Mouse (Mus musculus) heart, postnatal 0 days (tissue): Measurements from ENCODE around the gene Dennd4a. TPM values are rescaled to one million over a fixed set of nuclear protein-coding genes. Genes with fewer than 3 reads are reported as not detected.
"Not testable (repeated sequence)": the region's sequence is repeated elsewhere in the genome, so short reads cannot be mapped to it uniquely, and the experiment has no call there.

ENCODE experiments used
- ATAC-seq: fragments of 200-750 bp; cut with Nextera tagmentation; 2 replicates; pipeline ENCODE4 v1.8.0; 2017; ENCODE audit warnings: low read depth, moderate number of reproducible peaks, moderate library complexity; ENCODE audit not compliant: insufficient read depth
- DNase-seq: peaks from one replicate; pipeline ENCODE4 v3.0.0-alpha.2; 2016; ENCODE audit warnings: low spot score
- H3K27ac ChIP-seq: fragments of 300-500 bp; sonication (generic); 2 replicates; pipeline ENCODE4 v1.5.1; 2014; ENCODE audit warnings: low read depth, mild to moderate bottlenecking
- H3K27me3 ChIP-seq: fragments of 300-500 bp; sonication (generic); 2 replicates; pipeline ENCODE4 v1.6.1; 2014; ENCODE audit warnings: low read length, mixed read lengths; ENCODE audit not compliant: control insufficient read depth, insufficient read depth
- H3K36me3 ChIP-seq: fragments of 300-500 bp; sonication (generic); replicated peaks from 2 replicates; pipeline ENCODE4 v1.6.1; 2014; ENCODE audit warnings: low read length, mixed read lengths; ENCODE audit not compliant: control insufficient read depth, insufficient read depth
- H3K4me1 ChIP-seq: fragments of 300-500 bp; sonication (generic); 2 replicates; pipeline ENCODE4 v1.6.1; 2014; ENCODE audit warnings: antibody characterized with exemption; ENCODE audit not compliant: control insufficient read depth, insufficient read depth
- H3K4me2 ChIP-seq: fragments of 300-500 bp; sonication (generic); 2 replicates; pipeline ENCODE4 v1.6.1; 2014; ENCODE audit warnings: low read depth, mild to moderate bottlenecking, low read length, moderate library complexity
- H3K4me3 ChIP-seq: fragments of 300-500 bp; sonication (generic); 2 replicates; pipeline ENCODE4 v1.5.1; 2014; ENCODE audit warnings: low read depth, low read length
- H3K9ac ChIP-seq: fragments of 300-500 bp; sonication (generic); replicated peaks from 2 replicates; pipeline ENCODE4 v1.6.1; 2014; ENCODE audit warnings: low read depth, low read length, mixed read lengths
- H3K9me3 ChIP-seq: fragments of 300-500 bp; sonication (generic); replicated peaks from 2 replicates; pipeline ENCODE4 v1.6.1; 2016; ENCODE audit warnings: low read length; ENCODE audit not compliant: control insufficient read depth
- CTCF ChIP-seq: IDR thresholded peaks from 2 replicates; pipeline ENCODE4 v1.5.1; 2016; ENCODE audit warnings: antibody characterized with exemption, control low read depth, low read depth
- EP300 ChIP-seq: IDR thresholded peaks from 2 replicates; pipeline ENCODE4 v1.6.1; 2016; ENCODE audit warnings: antibody characterized with exemption, low read depth
- WGBS: fragments of 180-500 bp; shearing (Covaris S2); extraction: QIAGEN DNeasy Blood & Tissue Kit; methylation state at CpG from one replicate; pipeline ENCODE4 v1.1.7; 2014; 5-methylcytosine and 5-hydroxymethylcytosine counted together
- polyA plus RNA-seq: library from polyadenylated mRNA; unstranded; fragments of >200 nt; fragmentation: Nextera tagmentation; extraction: Ambion mirVana; gene quantifications from 2 replicates; pipeline ENCODE4 v1.2.1, GENCODE M21; 2015
- total RNA-seq: library from RNA; depleted of rRNA; stranded (reverse); fragments of >200 nt; gene quantifications from 2 replicates; pipeline ENCODE4 v1.2.3, GENCODE M21; 2014; ENCODE audit warnings: low replicate concordance

Dennd4a gene
- total and polyA plus RNA-seq, 2 experiments from 2014 or later = 3.1 to 7.0 TPM

GRCm38 (mm10) chr9:64807061-64807808 lies 3.9 kb upstream of the Dennd4a start:
- no peak overlapping the region for H3K27ac ChIP-seq
- ATAC-seq (no peak), DNase-seq (no peak)
- no peaks in the 10 kb centered on the region for H3K9me3 ChIP-seq
- no peak overlapping the region for H3K4me2 ChIP-seq
- no peaks in the 10 kb centered on the region for H3K36me3 ChIP-seq
- 62% methylated on average over 14 of the region's 14 CpGs for WGBS
- H3K9ac ChIP-seq = no peak overlapping the region
- no peaks in the 10 kb centered on the region for H3K27me3 ChIP-seq
- H3K4me1 ChIP-seq = peaks cover 7% of the 10 kb centered on the region
- no peak overlapping the region for H3K4me3 ChIP-seq
- TF ChIP-seq EP300 (no peak), CTCF (no peak)

- ATAC-seq = no peak
- Histone ChIP-seq H3K4me3 (no peak overlapping the region), H3K4me1 (peaks cover 10% of the 10 kb centered on the region), H3K9me3 (no peaks in the 10 kb centered on the region), H3K27me3 (no peaks in the 10 kb centered on the region), H3K36me3 (no peaks in the 10 kb centered on the region), H3K27ac (no peak overlapping the region), H3K4me2 (no peak overlapping the region), H3K9ac (no peak overlapping the region)
- WGBS = 81% methylated on average over 3 of the region's 3 CpGs
- no peak for DNase-seq
- no peak for TF ChIP-seq CTCF
- TF ChIP-seq EP300 = no peak
Observed at GRCm38 (mm10) chr9:64809851-64810250, 1.3 kb upstream of the Dennd4a start.

- peak; percentile 31 for DNase-seq
- under 1% methylated on average over 58 of the region's 59 CpGs for WGBS
- TF ChIP-seq CTCF (no peak), EP300 (no peak)
Observed at GRCm38 (mm10) chr9:64811538-64812474, 666 bp downstream of the Dennd4a start.

GRCm38 (mm10) chr9:64812475-64812860 lies 1.3 kb downstream of the Dennd4a start:
- no peak overlapping the region for H3K9ac ChIP-seq

More at GRCm38 (mm10) chr9:64811538-64812474, 666 bp downstream of the Dennd4a start:
- Histone ChIP-seq H3K27me3 (no peaks in the 10 kb centered on the region), H3K4me2 (peak overlapping the region; percentile 71), H3K36me3 (no peaks in the 10 kb centered on the region), H3K27ac (peak overlapping the region; percentile 77), H3K9ac (peak overlapping the region; percentile 23), H3K4me1 (peaks cover 9% of the 10 kb centered on the region), H3K4me3 (peak overlapping the region; percentile 80), H3K9me3 (no peaks in the 10 kb centered on the region)
- ATAC-seq = peak; percentile 53

GRCm38 (mm10) chr9:64814273-64814672 lies 3.1 kb downstream of the Dennd4a start:
- Histone ChIP-seq H3K27ac (no peak overlapping the region), H3K4me1 (peaks cover 5% of the 10 kb centered on the region; the same call in 1 of the 2 replicates), H3K27me3 (no peaks in the 10 kb centered on the region), H3K9ac (no peak overlapping the region), H3K9me3 (no peaks in the 10 kb centered on the region), H3K4me2 (no peak overlapping the region), H3K4me3 (no peak overlapping the region), H3K36me3 (no peaks in the 10 kb centered on the region)
- no peak for ATAC-seq
- TF ChIP-seq CTCF (no peak), EP300 (no peak)
- DNase-seq = no peak
- WGBS = 72% methylated on average over 6 of the region's 6 CpGs

More at GRCm38 (mm10) chr9:64812475-64812860, 1.3 kb downstream of the Dennd4a start:
- H3K9me3 ChIP-seq = no peaks in the 10 kb centered on the region
- peak overlapping the region; percentile 71 for H3K4me2 ChIP-seq
- H3K4me3 ChIP-seq = peak overlapping the region; percentile 80
- ATAC-seq (no peak), DNase-seq (no peak)
- H3K27ac ChIP-seq = no peak overlapping the region
- peaks cover 5% of the 10 kb centered on the region; the same call in 1 of the 2 replicates for H3K4me1 ChIP-seq
- H3K27me3 ChIP-seq = no peaks in the 10 kb centered on the region
- TF ChIP-seq CTCF (no peak), EP300 (no peak)
- no peaks in the 10 kb centered on the region for H3K36me3 ChIP-seq
- WGBS = 35% methylated on average over 1 of the region's 1 CpGs

- 88% methylated on average over 4 of the region's 4 CpGs for WGBS
- not testable (repeated sequence) for H3K9ac ChIP-seq, DNase-seq, H3K4me3 ChIP-seq, H3K4me1 ChIP-seq, H3K4me2 ChIP-seq, H3K9me3 ChIP-seq, ATAC-seq, H3K27ac ChIP-seq, H3K36me3 ChIP-seq, H3K27me3 ChIP-seq
Observed at GRCm38 (mm10) chr9:64819686-64820085, 8.5 kb downstream of the Dennd4a start.
